Mouse (Mus musculus): ENCODE results near the gene Alkal2. TPM values are rescaled to one million over a fixed set of nuclear protein-coding genes. Genes with fewer than 3 reads are reported as not detected.

Gene Alkal2
- polyA plus RNA-seq, 1 experiment from 2014 or later = 5.5 TPM

DNA sequence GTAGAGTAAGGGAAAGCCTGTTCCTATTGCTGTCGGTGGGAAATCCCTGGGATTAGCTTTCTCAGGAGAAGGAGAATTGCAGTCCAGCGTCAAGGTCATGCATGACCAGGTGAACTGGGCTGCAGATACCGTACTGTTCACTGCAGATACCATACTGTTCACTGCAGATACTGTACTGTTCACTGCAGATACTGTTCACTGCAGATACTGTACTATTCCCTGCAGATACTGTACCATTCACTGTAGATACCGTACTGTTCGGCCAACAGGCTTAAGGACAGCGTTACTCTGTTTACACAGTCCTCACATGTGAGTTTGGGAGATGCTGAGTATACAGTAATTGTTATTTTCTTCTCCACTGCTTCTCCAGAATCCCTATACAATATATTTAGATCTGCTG, 44.1 kb downstream of the Alkal2 start:
- ATAC-seq (ENCODE audit: insufficient number of reproducible peaks, low FRiP score, low TSS enrichment, low read depth) = no peak
- Histone ChIP-seq H3K9ac (no peak overlapping the region), H3K27ac (replicated peaks) (no peak overlapping the region), H3K9me3 (replicated peaks) (no peaks in the 10 kb centered on the region), H3K36me3 (no peaks in the 10 kb centered on the region), H3K27me3 (no peaks in the 10 kb centered on the region), H3K4me3 (replicated peaks) (no peak overlapping the region), H3K4me1 (no peaks in the 10 kb centered on the region), H3K4me2 (replicated peaks) (no peak overlapping the region)
- WGBS = 84% methylated on average over 6 of the region's 6 CpGs

DNA sequence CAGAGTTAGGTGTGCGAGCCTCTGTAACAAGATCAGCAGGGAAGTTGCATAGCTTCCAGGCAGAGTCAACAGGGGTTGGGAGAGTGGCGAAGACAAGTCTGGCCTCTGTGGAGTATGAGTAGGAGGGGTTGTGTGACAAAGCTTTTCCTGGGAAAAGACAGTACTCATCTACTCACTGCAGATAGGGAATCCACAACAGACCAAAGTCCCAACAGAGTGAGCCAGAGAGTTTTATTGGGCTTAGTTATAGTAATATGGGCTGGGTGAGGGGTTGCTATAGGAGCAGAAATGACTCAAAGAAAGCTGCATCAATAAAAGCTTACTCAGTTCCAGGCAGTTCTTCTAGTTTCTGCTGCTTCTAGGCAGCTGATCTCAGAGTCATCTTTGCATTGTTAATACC, 49.2 kb downstream of the Alkal2 start:
- no peaks in the 10 kb centered on the region for H3K27me3 ChIP-seq
- no peaks in the 10 kb centered on the region for H3K4me1 ChIP-seq
- WGBS = 78% methylated on average over 2 of the region's 2 CpGs
- H3K36me3 ChIP-seq = no peaks in the 10 kb centered on the region
- no peak overlapping the region for H3K4me2 ChIP-seq (replicated peaks)
- no peak overlapping the region for H3K9ac ChIP-seq
- no peak overlapping the region for H3K4me3 ChIP-seq (replicated peaks)
- H3K9me3 ChIP-seq (replicated peaks) = no peaks in the 10 kb centered on the region
- H3K27ac ChIP-seq (replicated peaks) = no peak overlapping the region
- ATAC-seq (ENCODE audit: insufficient number of reproducible peaks, low FRiP score, low TSS enrichment, low read depth) = no peak

DNA sequence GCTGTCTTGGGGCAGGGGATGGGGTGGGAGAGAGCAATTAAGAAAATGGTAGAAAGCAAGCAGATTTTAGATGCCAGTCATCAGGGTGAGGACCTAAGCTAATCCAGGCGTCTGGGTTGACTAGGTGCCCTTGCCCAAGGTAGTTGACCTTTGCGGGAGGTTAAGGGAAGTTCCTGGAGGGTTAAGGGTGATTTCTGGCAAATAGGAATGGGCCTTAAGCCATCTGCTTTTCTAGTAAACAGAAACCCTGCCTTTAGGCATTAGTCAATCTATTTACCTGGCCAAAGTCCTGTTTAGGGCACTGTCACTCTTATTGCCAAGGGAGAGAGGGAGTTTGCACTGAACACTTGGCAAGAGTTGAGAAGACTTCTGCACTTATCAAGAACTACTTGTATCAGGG, 52.8 kb downstream of the Alkal2 start:
- no peak for ATAC-seq (ENCODE audit: insufficient number of reproducible peaks, low FRiP score, low TSS enrichment, low read depth)
- Histone ChIP-seq H3K9me3 (replicated peaks) (no peaks in the 10 kb centered on the region), H3K9ac (no peak overlapping the region), H3K4me1 (no peaks in the 10 kb centered on the region), H3K27ac (replicated peaks) (no peak overlapping the region), H3K4me2 (replicated peaks) (no peak overlapping the region), H3K36me3 (no peaks in the 10 kb centered on the region), H3K4me3 (replicated peaks) (no peak overlapping the region), H3K27me3 (no peaks in the 10 kb centered on the region)
- 63% methylated on average over 2 of the region's 2 CpGs for WGBS

Other genes starting within 250 kb of the Alkal2 start
- 127 and 139 TPM in 2 replicates for gene Acp1, start 27.3 kb downstream of the Alkal2 start, polyA plus RNA-seq (2015; fragmentation: Nextera tagmentation; extraction: Ambion mirVana)
- 13.4 and 16.8 TPM in 2 replicates for gene Sh3yl1, start 27.3 kb downstream of the Alkal2 start, polyA plus RNA-seq (2015; fragmentation: Nextera tagmentation; extraction: Ambion mirVana)
- gene Fam110c, start 189.5 kb downstream of the Alkal2 start, polyA plus RNA-seq (2015; fragmentation: Nextera tagmentation; extraction: Ambion mirVana) = 1.1 and 1.2 TPM in 2 replicates